Mouse (Mus musculus): ENCODE results near the gene Vmn1r68.

The Vmn1r68 gene

GRCm38 (mm10) chr7:10558385-10558784 is at the start of gene Vmn1r68:
TSS of gene Vmn1r68 (minus strand) at chr7:10558485.
- no peak for DNase-seq (ENCODE audit: low spot score in 2 of 2)

- DNase-seq (ENCODE audit: low spot score in 2 of 2): no peak
Observed at GRCm38 (mm10) chr7:10495578-10495977, 62.7 kb downstream of the Vmn1r68 start.

- DNase-seq (ENCODE audit: low spot score in 2 of 2): peak; percentile 77 to 86
Observed at GRCm38 (mm10) chr7:10494786-10495521, 63.3 kb downstream of the Vmn1r68 start, which contains the start of gene Zik1. TSS of gene Zik1 (minus strand) at chr7:10495394.

GRCm38 (mm10) chr7:10480588-10481233 is 77.6 kb downstream of the Vmn1r68 start:
- peak; percentile 52 to 61 for DNase-seq (ENCODE audit: low spot score in 2 of 2)

GRCm38 (mm10) chr7:10479813-10480212 is 78.5 kb downstream of the Vmn1r68 start:
- no peak for DNase-seq (ENCODE audit: low spot score in 2 of 2)

- peak; percentile 5 to 10 for DNase-seq (ENCODE audit: low spot score in 2 of 2)
Observed at GRCm38 (mm10) chr7:10458166-10458565, 100.1 kb downstream of the Vmn1r68 start.
